Mouse (Mus musculus) activated CD4-positive, CD25-positive, alpha-beta regulatory T cell, adult 9 weeks (primary cell): ENCODE measurements around the gene Ezr. TPM values are rescaled to one million over a fixed set of nuclear protein-coding genes. Genes with fewer than 3 reads are reported as not detected.

ENCODE experiments used
- polyA plus RNA-seq: library from polyadenylated mRNA; unstranded; fragments of 100-300 nt; shearing (Covaris generic); gene quantifications from one replicate; pipeline ENCODE4 v1.2.1, GENCODE M21; 2017

The Ezr gene
- 350 TPM for polyA plus RNA-seq

DNA sequence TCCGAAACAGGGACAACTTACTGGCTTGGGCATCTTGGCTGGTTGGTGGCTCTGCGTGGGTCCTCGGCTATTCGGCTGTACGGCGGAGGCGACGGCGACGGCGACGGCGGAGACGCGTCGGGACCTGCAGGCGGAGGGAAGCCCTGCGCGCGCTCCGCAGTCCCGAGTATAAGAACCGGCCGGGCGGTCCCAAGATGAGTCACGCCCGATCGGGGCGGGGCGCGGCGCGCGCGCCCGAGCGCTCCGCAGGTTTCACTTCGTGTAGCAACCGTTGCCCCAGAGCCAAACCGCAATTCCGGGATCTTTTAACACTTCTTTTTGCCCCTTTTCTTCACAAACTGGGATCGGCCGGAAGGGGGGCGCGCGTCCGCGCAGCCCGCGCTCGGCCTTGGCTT is at the start of gene Ezr:
TSS of gene Ezr (minus strand) at position 174 of the 395 bp plus-strand sequence.

Other genes starting within 250 kb of the Ezr start
- gene Dynlt1c, start 181.1 kb downstream of the Ezr start, polyA plus RNA-seq = 35.2 TPM
- gene Dynlt1f, start 126.9 kb downstream of the Ezr start, polyA plus RNA-seq = 82.3 TPM
- 10.4 TPM for gene Sytl3, start 123.7 kb downstream of the Ezr start, polyA plus RNA-seq
- 31.1 TPM for gene Rsph3b, start 165.9 kb upstream of the Ezr start, polyA plus RNA-seq
- 10.1 TPM for gene Tagap1, start 178.4 kb upstream of the Ezr start, polyA plus RNA-seq
- gene Rnaset2b, start 187.8 kb upstream of the Ezr start, polyA plus RNA-seq = 566 TPM
- gene Gm49721, start 196.1 kb upstream of the Ezr start, polyA plus RNA-seq = 0.44 TPM
- not detected for gene Gm1604a, start 242.8 kb upstream of the Ezr start, polyA plus RNA-seq